Mouse (Mus musculus) midbrain, embryonic 13.5 days (tissue): ENCODE measurements around the gene Rin2. TPM values are rescaled to one million over a fixed set of nuclear protein-coding genes. Genes with fewer than 3 reads are reported as not detected.

ENCODE experiments used
- ATAC-seq: fragments of 200-750 bp; cut with Nextera tagmentation; 2 replicates; pipeline ENCODE4 v1.8.0; 2017; ENCODE audit warnings: mild to moderate bottlenecking, moderate TSS enrichment, moderate library complexity
- H3K27ac ChIP-seq: fragments of 300-500 bp; sonication (generic); 2 replicates; pipeline ENCODE4 v1.5.1; 2015; ENCODE audit warnings: inconsistent platforms, mild to moderate bottlenecking, moderate library complexity
- H3K27me3 ChIP-seq: fragments of 300-500 bp; sonication (generic); 2 replicates; pipeline ENCODE4 v1.6.1; 2015; ENCODE audit warnings: mild to moderate bottlenecking, inconsistent platforms
- H3K36me3 ChIP-seq: fragments of 300-500 bp; sonication (generic); 2 replicates; pipeline ENCODE4 v1.6.1; 2015; ENCODE audit warnings: mild to moderate bottlenecking, inconsistent platforms
- H3K4me1 ChIP-seq: fragments of 300-500 bp; sonication (generic); replicated peaks from 2 replicates; pipeline ENCODE4 v1.6.1; 2015; ENCODE audit warnings: inconsistent platforms
- H3K4me2 ChIP-seq: fragments of 300-500 bp; sonication (generic); replicated peaks from 2 replicates; pipeline ENCODE4 v1.6.1; 2015; ENCODE audit warnings: moderate library complexity, mild to moderate bottlenecking, inconsistent platforms
- H3K4me3 ChIP-seq: fragments of 300-500 bp; sonication (generic); replicated peaks from 2 replicates; pipeline ENCODE4 v1.5.1; 2015; ENCODE audit warnings: mild to moderate bottlenecking, inconsistent platforms
- H3K9ac ChIP-seq: fragments of 300-500 bp; sonication (generic); replicated peaks from 2 replicates; pipeline ENCODE4 v1.6.1; 2015; ENCODE audit warnings: mild to moderate bottlenecking, inconsistent platforms
- H3K9me3 ChIP-seq: fragments of 300-500 bp; sonication (generic); 2 replicates; pipeline ENCODE4 v1.6.1; 2016; ENCODE audit warnings: mild to moderate bottlenecking, inconsistent platforms
- WGBS: fragments of 180-500 bp; shearing (Covaris S2); methylation state at CpG from one replicate; pipeline ENCODE4 v1.1.7; 2015; 5-methylcytosine and 5-hydroxymethylcytosine counted together
- polyA plus RNA-seq: library from polyadenylated mRNA; unstranded; fragments of >200 nt; fragmentation: Nextera tagmentation; extraction: Ambion mirVana; gene quantifications from 2 replicates; pipeline ENCODE4 v1.2.1, GENCODE M21; 2015

Gene Rin2
- polyA plus RNA-seq, 1 experiment from 2014 or later, result 12.8 TPM

GRCm38 (mm10) chr2:145670131-145670530 lies 4.9 kb upstream of the Rin2 start:
- WGBS, result 89% methylated on average over 4 of the region's 4 CpGs
- no peak for ATAC-seq
- no peak overlapping the region for H3K27ac ChIP-seq
- peaks cover 9% of the 10 kb centered on the region; the same call in 1 of the 2 replicates for H3K27me3 ChIP-seq
- H3K4me2 ChIP-seq, result no peak overlapping the region
- no peak overlapping the region for H3K9ac ChIP-seq
- H3K4me1 ChIP-seq, result peaks cover 12% of the 10 kb centered on the region
- H3K36me3 ChIP-seq, result no peaks in the 10 kb centered on the region
- H3K4me3 ChIP-seq, result no peak overlapping the region
- H3K9me3 ChIP-seq, result no peaks in the 10 kb centered on the region

- Histone ChIP-seq H3K4me3 (peak overlapping the region; percentile 69), H3K9ac (peak overlapping the region; percentile 75), H3K9me3 (no peaks in the 10 kb centered on the region), H3K4me2 (peak overlapping the region; percentile 93), H3K27me3 (peaks cover 9% of the 10 kb centered on the region; the same call in 1 of the 2 replicates), H3K4me1 (peaks cover 18% of the 10 kb centered on the region), H3K36me3 (no peaks in the 10 kb centered on the region), H3K27ac (no peak overlapping the region)
- ATAC-seq, result peak; percentile 65
- 6% methylated on average over 22 of the region's 23 CpGs for WGBS
Measured at GRCm38 (mm10) chr2:145674496-145675141, 396 bp upstream of the Rin2 start.

GRCm38 (mm10) chr2:145675756-145676543 lies 935 bp downstream of the Rin2 start:
- WGBS, result 10% methylated on average over 27 of the region's 27 CpGs
- Histone ChIP-seq H3K4me2 (peak overlapping the region; percentile 93), H3K4me1 (peaks cover 18% of the 10 kb centered on the region), H3K9ac (peak overlapping the region; percentile 75), H3K9me3 (no peaks in the 10 kb centered on the region), H3K36me3 (no peaks in the 10 kb centered on the region), H3K4me3 (peak overlapping the region; percentile 69), H3K27me3 (peaks cover 9% of the 10 kb centered on the region; the same call in 1 of the 2 replicates), H3K27ac (no peak overlapping the region)
- ATAC-seq, result peak; percentile 70

- Histone ChIP-seq H3K27ac (no peak overlapping the region), H3K9ac (no peak overlapping the region), H3K4me2 (peak overlapping the region; percentile 93), H3K36me3 (no peaks in the 10 kb centered on the region), H3K4me3 (peak overlapping the region; percentile 69; the same call in 1 of the 2 replicates), H3K27me3 (peaks cover 9% of the 10 kb centered on the region; the same call in 1 of the 2 replicates), H3K9me3 (no peaks in the 10 kb centered on the region), H3K4me1 (peaks cover 18% of the 10 kb centered on the region)
- no peak for ATAC-seq
- 79% methylated on average over 3 of the region's 3 CpGs for WGBS
Measured at GRCm38 (mm10) chr2:145676544-145676925, 1.5 kb downstream of the Rin2 start.

GRCm38 (mm10) chr2:145676936-145677335 lies 1.9 kb downstream of the Rin2 start:
- Histone ChIP-seq H3K4me2 (no peak overlapping the region), H3K9me3 (no peaks in the 10 kb centered on the region), H3K27ac (no peak overlapping the region), H3K4me1 (peaks cover 18% of the 10 kb centered on the region), H3K9ac (no peak overlapping the region), H3K4me3 (no peak overlapping the region), H3K27me3 (peaks cover 9% of the 10 kb centered on the region; the same call in 1 of the 2 replicates), H3K36me3 (no peaks in the 10 kb centered on the region)
- WGBS, result 93% methylated on average over 2 of the region's 2 CpGs
- no peak for ATAC-seq

GRCm38 (mm10) chr2:145680141-145680540 lies 5.1 kb downstream of the Rin2 start:
- whole genome bisulfite sequencing, result 86% methylated on average over 2 of the region's 2 CpGs
- Histone ChIP-seq H3K4me2 (no peak overlapping the region), H3K27me3 (no peaks in the 10 kb centered on the region), H3K36me3 (no peaks in the 10 kb centered on the region), H3K4me3 (no peak overlapping the region), H3K4me1 (peaks cover 7% of the 10 kb centered on the region; the same call in 1 of the 2 replicates), H3K27ac (no peak overlapping the region), H3K9me3 (no peaks in the 10 kb centered on the region), H3K9ac (no peak overlapping the region)
- no peak for ATAC-seq

GRCm38 (mm10) chr2:145680762-145681161 lies 5.7 kb downstream of the Rin2 start:
- Histone ChIP-seq H3K27me3 (no peaks in the 10 kb centered on the region), H3K36me3 (no peaks in the 10 kb centered on the region), H3K9me3 (no peaks in the 10 kb centered on the region), H3K4me2 (no peak overlapping the region), H3K9ac (no peak overlapping the region), H3K4me1 (peaks cover 6% of the 10 kb centered on the region; the same call in 1 of the 2 replicates), H3K27ac (no peak overlapping the region), H3K4me3 (no peak overlapping the region)
- no peak for ATAC-seq
- 92% methylated on average over 9 of the region's 9 CpGs for WGBS

- no peak overlapping the region for H3K4me3 ChIP-seq
- H3K4me2 ChIP-seq, result no peak overlapping the region
- H3K27ac ChIP-seq, result no peak overlapping the region
- no peaks in the 10 kb centered on the region for H3K36me3 ChIP-seq
- no peak for ATAC-seq
- H3K27me3 ChIP-seq, result no peaks in the 10 kb centered on the region
- WGBS, result 83% methylated on average over 4 of the region's 4 CpGs
- no peaks in the 10 kb centered on the region for H3K9me3 ChIP-seq
- H3K9ac ChIP-seq, result no peak overlapping the region
- no peaks in the 10 kb centered on the region for H3K4me1 ChIP-seq
Measured at GRCm38 (mm10) chr2:145681626-145682025, 6.6 kb downstream of the Rin2 start.

- no peak overlapping the region for H3K4me3 ChIP-seq
- no peaks in the 10 kb centered on the region for H3K4me1 ChIP-seq
- H3K9me3 ChIP-seq, result no peaks in the 10 kb centered on the region
- WGBS, result 81% methylated on average over 3 of the region's 3 CpGs
- H3K27ac ChIP-seq, result no peak overlapping the region
- H3K9ac ChIP-seq, result no peak overlapping the region
- H3K4me2 ChIP-seq, result no peak overlapping the region
- ATAC-seq, result no peak
- H3K27me3 ChIP-seq, result no peaks in the 10 kb centered on the region
- no peaks in the 10 kb centered on the region for H3K36me3 ChIP-seq
Measured at GRCm38 (mm10) chr2:145682924-145683323, 7.9 kb downstream of the Rin2 start.

GRCm38 (mm10) chr2:145683536-145683935 lies 8.5 kb downstream of the Rin2 start:
- Histone ChIP-seq H3K4me2 (no peak overlapping the region), H3K9me3 (no peaks in the 10 kb centered on the region), H3K4me1 (no peaks in the 10 kb centered on the region), H3K27ac (no peak overlapping the region), H3K27me3 (no peaks in the 10 kb centered on the region), H3K36me3 (no peaks in the 10 kb centered on the region), H3K4me3 (no peak overlapping the region), H3K9ac (no peak overlapping the region)
- ATAC-seq, result no peak
- WGBS, result 89% methylated on average over 3 of the region's 3 CpGs

GRCm38 (mm10) chr2:145684151-145684550 lies 9.1 kb downstream of the Rin2 start:
- H3K27ac ChIP-seq, result no peak overlapping the region
- ATAC-seq, result no peak
- H3K4me2 ChIP-seq, result no peak overlapping the region
- H3K4me1 ChIP-seq, result no peaks in the 10 kb centered on the region
- no peaks in the 10 kb centered on the region for H3K36me3 ChIP-seq
- no peaks in the 10 kb centered on the region for H3K9me3 ChIP-seq
- WGBS, result 95% methylated on average over 1 of the region's 1 CpGs
- H3K4me3 ChIP-seq, result no peak overlapping the region
- no peaks in the 10 kb centered on the region for H3K27me3 ChIP-seq
- no peak overlapping the region for H3K9ac ChIP-seq

- H3K4me3 ChIP-seq, result no peak overlapping the region
- WGBS, result 90% methylated on average over 8 of the region's 8 CpGs
- no peak overlapping the region for H3K27ac ChIP-seq
- H3K27me3 ChIP-seq, result no peaks in the 10 kb centered on the region
- no peaks in the 10 kb centered on the region for H3K4me1 ChIP-seq
- no peak for ATAC-seq
- H3K9ac ChIP-seq, result no peak overlapping the region
- H3K9me3 ChIP-seq, result no peaks in the 10 kb centered on the region
- H3K36me3 ChIP-seq, result no peaks in the 10 kb centered on the region
- H3K4me2 ChIP-seq, result no peak overlapping the region
Measured at GRCm38 (mm10) chr2:145684891-145685290, 9.9 kb downstream of the Rin2 start.
